Mouse (Mus musculus): ENCODE data around the gene Lce3d. TPM values are rescaled to one million over a fixed set of nuclear protein-coding genes. Genes with fewer than 3 reads are reported as not detected.

Gene Lce3d
- polyA plus RNA-seq (2015; fragmentation: Nextera tagmentation; extraction: Ambion mirVana): 246 and 293 TPM in 2 replicates

- WGBS: 96% methylated on average over 1 of the region's 1 CpGs
- no peak for ATAC-seq (ENCODE audit: low FRiP score, low TSS enrichment)
- Histone ChIP-seq H3K9ac (ENCODE audit: low read length) (no peak within 1 kb of the TSS), H3K4me3 (ENCODE audit: low read depth, low read length) (no peak within 1 kb of the TSS), H3K9me3 (ENCODE audit: control insufficient read depth, low read length) (no peaks in the 10 kb centered on the region), H3K36me3 (ENCODE audit: control insufficient read depth, insufficient read depth, low read length) (no peaks in the 10 kb centered on the region), H3K4me1 (replicated peaks; ENCODE audit: control insufficient read depth, insufficient read depth) (no peaks in the 10 kb centered on the region), H3K27me3 (ENCODE audit: control insufficient read depth, insufficient read depth, low read length) (no peaks in the 10 kb centered on the region), H3K4me2 (replicated peaks; ENCODE audit: low read depth) (no peak within 1 kb of the TSS), H3K27ac (replicated peaks) (no peak within 1 kb of the TSS)
- DNase-seq (ENCODE audit: low spot score): no peak
- TF ChIP-seq EP300 (optimal IDR thresholded peaks at IDR 0.05) (no peak), CTCF (IDR thresholded peaks at IDR 0.05; ENCODE audit: low read depth) (no peak)
Measured at GRCm38 (mm10) chr3:92957090-92957489, at the start of gene Lce3d. Gene Lce3d, plus strand, starts transcription at chr3:92957390.

- Histone ChIP-seq H3K27ac (replicated peaks) (no peak overlapping the region), H3K36me3 (ENCODE audit: control insufficient read depth, insufficient read depth, low read length) (no peaks in the 10 kb centered on the region), H3K9me3 (ENCODE audit: control insufficient read depth, low read length) (no peaks in the 10 kb centered on the region), H3K4me1 (replicated peaks; ENCODE audit: control insufficient read depth, insufficient read depth) (no peaks in the 10 kb centered on the region), H3K27me3 (ENCODE audit: control insufficient read depth, insufficient read depth, low read length) (no peaks in the 10 kb centered on the region), H3K9ac (ENCODE audit: low read length) (no peak overlapping the region), H3K4me2 (replicated peaks; ENCODE audit: low read depth) (no peak overlapping the region), H3K4me3 (ENCODE audit: low read depth, low read length) (no peak overlapping the region)
- ATAC-seq (ENCODE audit: low FRiP score, low TSS enrichment): no peak
- no peak for DNase-seq (ENCODE audit: low spot score)
- TF ChIP-seq EP300 (optimal IDR thresholded peaks at IDR 0.05) (no peak), CTCF (IDR thresholded peaks at IDR 0.05; ENCODE audit: low read depth) (peak; percentile 75)
- WGBS: 25% methylated on average over 4 of the region's 4 CpGs
Measured at GRCm38 (mm10) chr3:92907571-92907970, 49.6 kb upstream of the Lce3d start.

DNA sequence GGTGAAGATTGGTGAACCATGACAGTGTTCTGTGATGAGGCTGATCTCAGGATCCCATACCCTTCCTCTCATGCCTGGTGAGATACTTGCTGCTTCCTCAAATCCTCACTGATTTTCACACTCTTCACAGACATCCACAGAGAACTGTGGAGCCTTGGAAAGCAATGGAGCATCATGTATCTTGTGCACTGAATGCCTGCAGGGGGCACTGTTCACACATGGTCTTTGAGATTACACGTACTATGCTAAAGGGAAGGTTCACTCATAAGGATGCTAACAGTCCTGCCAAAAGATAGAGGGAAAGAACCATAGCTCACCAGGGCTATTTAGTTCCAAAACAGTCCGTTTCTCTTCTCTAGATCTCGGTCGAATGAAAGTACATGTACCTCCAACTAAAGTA is 36.8 kb upstream of the Lce3d start:
- DNase-seq (ENCODE audit: low spot score): peak; percentile 17
- Histone ChIP-seq H3K9me3 (ENCODE audit: control insufficient read depth, low read length) (no peaks in the 10 kb centered on the region), H3K4me3 (ENCODE audit: low read depth, low read length) (no peak overlapping the region), H3K4me2 (replicated peaks; ENCODE audit: low read depth) (no peak overlapping the region), H3K27me3 (ENCODE audit: control insufficient read depth, insufficient read depth, low read length) (no peaks in the 10 kb centered on the region), H3K9ac (ENCODE audit: low read length) (no peak overlapping the region), H3K4me1 (replicated peaks; ENCODE audit: control insufficient read depth, insufficient read depth) (no peaks in the 10 kb centered on the region), H3K27ac (replicated peaks) (no peak overlapping the region), H3K36me3 (ENCODE audit: control insufficient read depth, insufficient read depth, low read length) (no peaks in the 10 kb centered on the region)
- TF ChIP-seq EP300 (optimal IDR thresholded peaks at IDR 0.05) (no peak), CTCF (IDR thresholded peaks at IDR 0.05; ENCODE audit: low read depth) (peak; percentile 75)
- ATAC-seq (ENCODE audit: low FRiP score, low TSS enrichment): no peak
- WGBS: 54% methylated on average over 4 of the region's 4 CpGs

- H3K36me3 ChIP-seq (ENCODE audit: control insufficient read depth, insufficient read depth, low read length): no peaks in the 10 kb centered on the region
- no peak within 1 kb of the TSS for H3K9ac ChIP-seq (ENCODE audit: low read length)
- no peaks in the 10 kb centered on the region for H3K9me3 ChIP-seq (ENCODE audit: control insufficient read depth, low read length)
- no peaks in the 10 kb centered on the region for H3K4me1 ChIP-seq (replicated peaks; ENCODE audit: control insufficient read depth, insufficient read depth)
- no peaks in the 10 kb centered on the region for H3K27me3 ChIP-seq (ENCODE audit: control insufficient read depth, insufficient read depth, low read length)
- TF ChIP-seq CTCF (IDR thresholded peaks at IDR 0.05; ENCODE audit: low read depth): no peak
- no peak for TF ChIP-seq EP300 (optimal IDR thresholded peaks at IDR 0.05)
- no peak within 1 kb of the TSS for H3K4me2 ChIP-seq (replicated peaks; ENCODE audit: low read depth)
- 50% methylated on average over 2 of the region's 2 CpGs for WGBS
- DNase-seq (ENCODE audit: low spot score): no peak
- H3K27ac ChIP-seq (replicated peaks): no peak within 1 kb of the TSS
- no peak within 1 kb of the TSS for H3K4me3 ChIP-seq (ENCODE audit: low read depth, low read length)
- no peak for ATAC-seq (ENCODE audit: low FRiP score, low TSS enrichment)
Measured at GRCm38 (mm10) chr3:92926130-92926529, 31.1 kb upstream of the Lce3d start, which contains the start of gene Lce3a. Gene Lce3a, minus strand, starts transcription at chr3:92926230.

DNA sequence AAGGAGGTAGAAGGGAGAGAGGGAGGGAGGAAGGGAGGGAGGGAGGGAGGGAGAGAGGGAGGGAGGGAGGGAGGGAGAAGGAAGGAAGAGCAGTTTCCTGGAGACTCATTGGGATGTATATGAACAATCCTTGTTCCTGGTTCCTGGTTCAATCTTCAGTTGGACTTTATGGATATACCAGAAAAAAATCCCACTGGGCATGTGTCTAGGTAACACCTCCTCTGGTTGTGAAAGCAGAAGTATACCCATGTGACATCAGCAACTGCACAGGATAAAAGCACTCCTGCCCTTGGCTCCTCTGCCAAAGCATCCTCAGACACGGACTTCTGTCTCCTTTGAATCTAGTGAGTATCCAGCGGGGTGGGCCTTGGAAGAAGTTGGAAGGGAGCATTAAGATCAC is 24.5 kb upstream of the Lce3d start, which contains the start of gene Lce3b:
TSS of gene Lce3b (plus strand) at position 301 of the 400 bp plus-strand sequence.
- no peaks in the 10 kb centered on the region for H3K27me3 ChIP-seq (ENCODE audit: control insufficient read depth, insufficient read depth, low read length)
- no peak within 1 kb of the TSS for H3K4me3 ChIP-seq (ENCODE audit: low read depth, low read length)
- no peak within 1 kb of the TSS for H3K27ac ChIP-seq (replicated peaks)
- H3K9me3 ChIP-seq (ENCODE audit: control insufficient read depth, low read length): no peaks in the 10 kb centered on the region
- no peak within 1 kb of the TSS for H3K9ac ChIP-seq (ENCODE audit: low read length)
- ATAC-seq (ENCODE audit: low FRiP score, low TSS enrichment) (no peak), DNase-seq (ENCODE audit: low spot score) (no peak)
- no peaks in the 10 kb centered on the region for H3K4me1 ChIP-seq (replicated peaks; ENCODE audit: control insufficient read depth, insufficient read depth)
- no peak within 1 kb of the TSS for H3K4me2 ChIP-seq (replicated peaks; ENCODE audit: low read depth)
- 51% methylated on average over 2 of the region's 2 CpGs for WGBS
- H3K36me3 ChIP-seq (ENCODE audit: control insufficient read depth, insufficient read depth, low read length): no peaks in the 10 kb centered on the region
- no peak for TF ChIP-seq CTCF (IDR thresholded peaks at IDR 0.05; ENCODE audit: low read depth)
- no peak for TF ChIP-seq EP300 (optimal IDR thresholded peaks at IDR 0.05)

GRCm38 (mm10) chr3:92944186-92944585 is 13.0 kb upstream of the Lce3d start, which contains the start of gene Lce3c:
Gene Lce3c, plus strand, starts transcription at chr3:92944486.
- H3K4me2 ChIP-seq (replicated peaks; ENCODE audit: low read depth): no peak within 1 kb of the TSS
- DNase-seq (ENCODE audit: low spot score) (no peak), ATAC-seq (ENCODE audit: low FRiP score, low TSS enrichment) (no peak)
- no peak within 1 kb of the TSS for H3K27ac ChIP-seq (replicated peaks)
- no peak within 1 kb of the TSS for H3K4me3 ChIP-seq (ENCODE audit: low read depth, low read length)
- H3K36me3 ChIP-seq (ENCODE audit: control insufficient read depth, insufficient read depth, low read length): no peaks in the 10 kb centered on the region
- H3K4me1 ChIP-seq (replicated peaks; ENCODE audit: control insufficient read depth, insufficient read depth): no peaks in the 10 kb centered on the region
- 47% methylated on average over 1 of the region's 1 CpGs for WGBS
- H3K9ac ChIP-seq (ENCODE audit: low read length): no peak within 1 kb of the TSS
- H3K9me3 ChIP-seq (ENCODE audit: control insufficient read depth, low read length): no peaks in the 10 kb centered on the region
- no peaks in the 10 kb centered on the region for H3K27me3 ChIP-seq (ENCODE audit: control insufficient read depth, insufficient read depth, low read length)
- TF ChIP-seq CTCF (IDR thresholded peaks at IDR 0.05; ENCODE audit: low read depth) (no peak), EP300 (optimal IDR thresholded peaks at IDR 0.05) (no peak)

All from stomach, postnatal 0 days (tissue).